Mouse (Mus musculus): ENCODE measurements around the gene Olfr1234. TPM values are rescaled to one million over a fixed set of nuclear protein-coding genes. Genes with fewer than 3 reads are reported as not detected.

Gene Olfr1234
- not detected in 2 replicates for polyA plus RNA-seq (2015; fragmentation: Nextera tagmentation; extraction: Ambion mirVana)

DNA sequence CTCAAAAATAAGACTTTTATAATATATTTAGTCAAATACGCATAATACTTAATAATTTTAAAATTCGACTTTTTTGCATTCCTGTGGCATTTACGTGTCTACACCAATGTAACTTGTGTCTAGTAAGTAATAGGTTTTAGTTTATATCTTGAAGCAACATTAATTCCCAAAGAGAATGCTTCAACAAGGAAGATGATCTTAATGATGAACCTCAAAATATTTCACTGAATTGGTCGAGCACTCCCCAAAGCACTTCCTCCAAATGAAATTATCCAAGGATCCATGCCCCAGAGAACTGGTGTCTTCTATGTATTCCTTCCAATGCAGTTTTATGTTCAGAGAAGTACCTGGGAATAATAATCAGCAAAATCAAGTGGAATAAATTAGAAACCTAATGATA is at the start of gene Olfr1234:
TSS of gene Olfr1234 (minus strand) at position 101 of the 400 bp plus-strand sequence.

GRCm38 (mm10) chr2:89409576-89409975 is 44.9 kb upstream of the Olfr1234 start, which contains the start of gene Olfr1238:
Olfr1238 (minus strand) TSS chr2:89409676.

DNA sequence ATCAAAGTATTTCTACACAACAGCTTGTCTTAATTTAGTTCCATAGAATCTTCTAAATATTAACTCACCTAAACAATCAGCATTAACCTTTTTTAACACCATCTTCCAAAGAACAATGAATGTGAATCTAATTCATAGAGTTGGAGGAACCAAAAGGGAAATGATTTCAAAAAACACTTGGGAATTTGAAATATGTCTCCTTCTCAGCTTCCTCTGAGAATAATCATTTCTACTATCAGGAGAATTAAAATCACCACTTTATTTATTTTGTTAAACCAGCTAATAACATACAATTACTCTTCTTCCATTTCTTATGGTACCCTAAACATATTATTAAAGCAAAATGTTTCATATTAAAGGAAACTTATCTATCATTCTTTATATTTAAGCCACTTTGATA is 22.4 kb downstream of the Olfr1234 start, which contains the start of gene Olfr1233:
TSS of gene Olfr1233 (minus strand) at position 101 of the 400 bp plus-strand sequence.

DNA sequence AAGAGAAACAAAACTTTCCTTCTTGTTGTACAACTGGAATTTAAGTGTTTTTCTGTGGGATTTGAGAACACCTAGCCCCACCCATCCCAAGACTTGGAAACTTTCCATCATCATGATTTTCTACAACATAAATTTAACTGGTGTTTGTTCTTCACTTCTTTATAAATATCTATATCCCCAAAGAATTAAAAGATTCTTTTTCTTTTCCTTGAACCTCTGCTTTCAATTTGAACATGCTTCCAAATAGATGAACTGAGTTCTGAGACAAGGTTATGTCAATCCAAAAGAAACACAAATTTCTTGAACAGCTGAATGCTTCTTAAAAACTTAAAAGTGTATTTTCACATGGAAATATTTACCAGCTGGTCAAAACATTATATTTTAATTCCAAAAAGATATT is 35.1 kb downstream of the Olfr1234 start, which contains the start of gene Olfr1232:
TSS of gene Olfr1232 (minus strand) at position 101 of the 400 bp plus-strand sequence.

Other genes with a start within 250 kb of the Olfr1234 start
- gene Olfr1221, start 247.6 kb downstream of the Olfr1234 start, polyA plus RNA-seq (2015; fragmentation: Nextera tagmentation; extraction: Ambion mirVana), result not detected in 2 replicates
- not detected in 2 replicates for gene Olfr1222, start 231.8 kb downstream of the Olfr1234 start, polyA plus RNA-seq (2015; fragmentation: Nextera tagmentation; extraction: Ambion mirVana)
- gene Olfr1223, start 213.3 kb downstream of the Olfr1234 start, polyA plus RNA-seq (2015; fragmentation: Nextera tagmentation; extraction: Ambion mirVana), result not detected in 2 replicates
- not detected in 2 replicates for gene Olfr1224-ps1, start 200.8 kb downstream of the Olfr1234 start, polyA plus RNA-seq (2015; fragmentation: Nextera tagmentation; extraction: Ambion mirVana)
- gene Olfr1225, start 190.2 kb downstream of the Olfr1234 start, polyA plus RNA-seq (2015; fragmentation: Nextera tagmentation; extraction: Ambion mirVana), result not detected in 2 replicates
- not detected in 2 replicates for gene Olfr1226, start 164.8 kb downstream of the Olfr1234 start, polyA plus RNA-seq (2015; fragmentation: Nextera tagmentation; extraction: Ambion mirVana)
- gene Olfr1228, start 110.8 kb downstream of the Olfr1234 start, polyA plus RNA-seq (2015; fragmentation: Nextera tagmentation; extraction: Ambion mirVana), result not detected in 2 replicates
- not detected in 2 replicates for gene Olfr1229, start 76.9 kb downstream of the Olfr1234 start, polyA plus RNA-seq (2015; fragmentation: Nextera tagmentation; extraction: Ambion mirVana)
- not detected in 2 replicates for gene Olfr1230, start 67.6 kb downstream of the Olfr1234 start, polyA plus RNA-seq (2015; fragmentation: Nextera tagmentation; extraction: Ambion mirVana)
- not detected in 2 replicates for gene Olfr1231, start 57.8 kb downstream of the Olfr1234 start, polyA plus RNA-seq (2015; fragmentation: Nextera tagmentation; extraction: Ambion mirVana)
- not detected in 2 replicates for gene Olfr1232, start 35.2 kb downstream of the Olfr1234 start, polyA plus RNA-seq (2015; fragmentation: Nextera tagmentation; extraction: Ambion mirVana)
- not detected in 2 replicates for gene Olfr1233, start 22.5 kb downstream of the Olfr1234 start, polyA plus RNA-seq (2015; fragmentation: Nextera tagmentation; extraction: Ambion mirVana)
- gene Olfr1238, start 44.8 kb upstream of the Olfr1234 start, polyA plus RNA-seq (2015; fragmentation: Nextera tagmentation; extraction: Ambion mirVana), result not detected in 2 replicates
- not detected in 2 replicates for gene Olfr1239, start 55.5 kb upstream of the Olfr1234 start, polyA plus RNA-seq (2015; fragmentation: Nextera tagmentation; extraction: Ambion mirVana)
- not detected in 2 replicates for gene Olfr1240, start 78.1 kb upstream of the Olfr1234 start, polyA plus RNA-seq (2015; fragmentation: Nextera tagmentation; extraction: Ambion mirVana)
- not detected in 2 replicates for gene Olfr1241, start 122.3 kb upstream of the Olfr1234 start, polyA plus RNA-seq (2015; fragmentation: Nextera tagmentation; extraction: Ambion mirVana)
- not detected in 2 replicates for gene Olfr1242, start 133.5 kb upstream of the Olfr1234 start, polyA plus RNA-seq (2015; fragmentation: Nextera tagmentation; extraction: Ambion mirVana)
- gene Olfr1243, start 166.6 kb upstream of the Olfr1234 start, polyA plus RNA-seq (2015; fragmentation: Nextera tagmentation; extraction: Ambion mirVana), result not detected in 2 replicates
- gene Olfr1245, start 213.6 kb upstream of the Olfr1234 start, polyA plus RNA-seq (2015; fragmentation: Nextera tagmentation; extraction: Ambion mirVana), result not detected in 2 replicates
- gene Olfr1246, start 228.3 kb upstream of the Olfr1234 start, polyA plus RNA-seq (2015; fragmentation: Nextera tagmentation; extraction: Ambion mirVana), result not detected in 2 replicates
- gene Olfr1247, start 249.3 kb upstream of the Olfr1234 start, polyA plus RNA-seq (2015; fragmentation: Nextera tagmentation; extraction: Ambion mirVana), result not detected in 2 replicates

Data from urinary bladder, postnatal 0 days (tissue).